Mouse (Mus musculus) brown adipose tissue, adult 24 weeks (tissue): ENCODE results near the gene Acbd3. TPM values are rescaled to one million over a fixed set of nuclear protein-coding genes. Genes with fewer than 3 reads are reported as not detected.

Experiments used
- H3K27ac ChIP-seq: fragments of 200-500 bp; replicated peaks from 2 replicates; pipeline ENCODE4 v1.5.1; 2012; ENCODE audit warnings: low read depth, mild to moderate bottlenecking, low read length
- H3K4me1 ChIP-seq: fragments of 200-500 bp; 2 replicates; pipeline ENCODE4 v1.6.1; 2012; ENCODE audit warnings: low read length, mixed read lengths; ENCODE audit not compliant: control insufficient read depth, insufficient read depth, insufficient read length
- H3K4me3 ChIP-seq: fragments of 200-500 bp; 2 replicates; pipeline ENCODE4 v1.5.1; 2012; ENCODE audit warnings: low read depth, mild to moderate bottlenecking, low read length, moderate library complexity; ENCODE audit not compliant: insufficient read depth
- polyA plus RNA-seq: library from polyadenylated mRNA; stranded (reverse); fragments of >200 nt; gene quantifications from 2 replicates; pipeline ENCODE4 v1.2.4, GENCODE M21; 2012; ENCODE audit not compliant: missing spikeins, insufficient read depth, insufficient read length

Gene Acbd3
- polyA plus RNA-seq, 1 experiment, result 22.1 TPM

- Histone ChIP-seq H3K27ac (no peak overlapping the region), H3K4me3 (no peak overlapping the region), H3K4me1 (peaks cover 5% of the 10 kb centered on the region; the same call in 1 of the 2 replicates)
Observed at GRCm38 (mm10) chr1:180771306-180771705, 45.5 kb downstream of the Acbd3 start.

- H3K4me1 ChIP-seq, result peaks cover 5% of the 10 kb centered on the region; the same call in 1 of the 2 replicates
- no peak overlapping the region for H3K27ac ChIP-seq
- no peak overlapping the region for H3K4me3 ChIP-seq
Observed at GRCm38 (mm10) chr1:180771722-180772121, 45.9 kb downstream of the Acbd3 start.

- no peak overlapping the region for H3K27ac ChIP-seq
- peaks cover 5% of the 10 kb centered on the region; the same call in 1 of the 2 replicates for H3K4me1 ChIP-seq
- H3K4me3 ChIP-seq, result no peak overlapping the region
Observed at GRCm38 (mm10) chr1:180772291-180772690, 46.4 kb downstream of the Acbd3 start.

- Histone ChIP-seq H3K4me1 (no peaks in the 10 kb centered on the region), H3K27ac (no peak overlapping the region), H3K4me3 (no peak overlapping the region)
Observed at GRCm38 (mm10) chr1:180774664-180775063, 48.8 kb downstream of the Acbd3 start.

- Histone ChIP-seq H3K27ac (no peak overlapping the region), H3K4me3 (no peak overlapping the region)
Observed at GRCm38 (mm10) chr1:180775317-180775716, 49.5 kb downstream of the Acbd3 start.

GRCm38 (mm10) chr1:180775849-180776493 is 50.1 kb downstream of the Acbd3 start:
- Histone ChIP-seq H3K27ac (no peak overlapping the region), H3K4me3 (no peak overlapping the region), H3K4me1 (no peaks in the 10 kb centered on the region)

More at GRCm38 (mm10) chr1:180775317-180775716, 49.5 kb downstream of the Acbd3 start:
- no peaks in the 10 kb centered on the region for H3K4me1 ChIP-seq

- Histone ChIP-seq H3K27ac (no peak overlapping the region), H3K4me3 (no peak overlapping the region), H3K4me1 (no peaks in the 10 kb centered on the region)
Observed at GRCm38 (mm10) chr1:180776494-180776893, 50.7 kb downstream of the Acbd3 start.

GRCm38 (mm10) chr1:180777289-180777659 is 51.4 kb downstream of the Acbd3 start:
- peak overlapping the region; percentile 28 for H3K27ac ChIP-seq
- H3K4me3 ChIP-seq, result peak overlapping the region; percentile 77

GRCm38 (mm10) chr1:180777660-180778402 is 52.0 kb downstream of the Acbd3 start:
- H3K4me3 ChIP-seq, result peak overlapping the region; percentile 77
- peak overlapping the region; percentile 91 for H3K27ac ChIP-seq
- no peaks in the 10 kb centered on the region for H3K4me1 ChIP-seq

More at GRCm38 (mm10) chr1:180777289-180777659, 51.4 kb downstream of the Acbd3 start:
- no peaks in the 10 kb centered on the region for H3K4me1 ChIP-seq

GRCm38 (mm10) chr1:180778403-180778754 is 52.5 kb downstream of the Acbd3 start:
- Histone ChIP-seq H3K4me3 (peak overlapping the region; percentile 77), H3K4me1 (no peaks in the 10 kb centered on the region), H3K27ac (no peak overlapping the region)

GRCm38 (mm10) chr1:180778941-180779340 is 53.1 kb downstream of the Acbd3 start:
- H3K27ac ChIP-seq, result no peak overlapping the region
- no peaks in the 10 kb centered on the region for H3K4me1 ChIP-seq
- H3K4me3 ChIP-seq, result no peak overlapping the region

GRCm38 (mm10) chr1:180780291-180780690 is 54.4 kb downstream of the Acbd3 start:
- no peaks in the 10 kb centered on the region for H3K4me1 ChIP-seq
- H3K27ac ChIP-seq, result no peak overlapping the region
- no peak overlapping the region for H3K4me3 ChIP-seq

- H3K4me3 ChIP-seq, result no peak overlapping the region
- H3K4me1 ChIP-seq, result no peaks in the 10 kb centered on the region
- no peak overlapping the region for H3K27ac ChIP-seq
Observed at GRCm38 (mm10) chr1:180781250-180781649, 55.4 kb downstream of the Acbd3 start.

GRCm38 (mm10) chr1:180782906-180783579 is 57.2 kb downstream of the Acbd3 start:
- Histone ChIP-seq H3K4me1 (no peaks in the 10 kb centered on the region), H3K4me3 (no peak overlapping the region), H3K27ac (no peak overlapping the region)

- H3K4me1 ChIP-seq, result no peaks in the 10 kb centered on the region
- no peak overlapping the region for H3K4me3 ChIP-seq
- H3K27ac ChIP-seq, result no peak overlapping the region
Observed at GRCm38 (mm10) chr1:180783580-180783928, 57.7 kb downstream of the Acbd3 start.
